Mouse (Mus musculus) megakaryocyte, embryonic 14.5 days (primary cell): ENCODE measurements at regions not wholly inside any gene's neighbourhood (a gene's known extent, or its start where the extent isn't known, plus 50 kb on each side); places are given as distances from the start of the nearest gene placed in this dataset.

Source experiments
- FLI1 ChIP-seq: IDR thresholded peaks from 2 replicates; pipeline ENCODE4 v1.6.1; 2012; ENCODE audit warnings: low read length, inconsistent platforms, mixed read lengths
- GATA1 ChIP-seq: IDR thresholded peaks from 3 replicates; pipeline ENCODE4 v1.6.1; 2012; ENCODE audit warnings: mixed read lengths, low read length, inconsistent platforms, borderline replicate concordance

GRCm38 (mm10) chr15:96035273-96035672, 244.6 kb downstream of the Ano6 start:
- TF ChIP-seq GATA1 (no peak), FLI1 (no peak)
